Mouse (Mus musculus) embryonic fibroblast, embryonic 13.5 days (primary cell): ENCODE measurements around the gene Camkk2. TPM values are rescaled to one million over a fixed set of nuclear protein-coding genes. Genes with fewer than 3 reads are reported as not detected.

Source experiments
- H3K27ac ChIP-seq: 2 replicates; pipeline ENCODE4 v1.5.1; 2012; ENCODE audit warnings: low read length, control low read depth, inconsistent platforms; ENCODE audit not compliant: insufficient read depth
- H3K4me1 ChIP-seq: 2 replicates; pipeline ENCODE4 v1.6.1; 2011; ENCODE audit warnings: low read length; ENCODE audit not compliant: control insufficient read depth, insufficient read depth
- H3K4me3 ChIP-seq: 2 replicates; pipeline ENCODE4 v1.5.1; 2011; ENCODE audit warnings: mild to moderate bottlenecking, control low read depth, low read length; ENCODE audit not compliant: insufficient read depth
- CTCF ChIP-seq: IDR thresholded peaks from 2 replicates; pipeline ENCODE4 v1.5.1; 2011; ENCODE audit warnings: mild to moderate bottlenecking, control low read depth, low read length, moderate library complexity, borderline replicate concordance; ENCODE audit not compliant: insufficient read depth
- POLR2A ChIP-seq: IDR thresholded peaks from 2 replicates; pipeline ENCODE4 v1.6.1; 2011; ENCODE audit warnings: low read depth, mild to moderate bottlenecking, control low read depth, low read length, moderate library complexity
- polyA plus RNA-seq: library from polyadenylated mRNA; stranded (reverse); fragments of >200 nt; gene quantifications from 2 replicates; pipeline ENCODE4 v1.2.4, GENCODE M21; 2011; ENCODE audit warnings: low read depth; ENCODE audit not compliant: missing spikeins, insufficient read length

Gene Camkk2
- polyA plus RNA-seq, 1 experiment, result 22.7 TPM

GRCm38 (mm10) chr5:122726595-122726994 lies 52.6 kb downstream of the Camkk2 start:
- TF ChIP-seq POLR2A (no peak), CTCF (no peak)
- H3K4me3 ChIP-seq, result no peak overlapping the region

DNA sequence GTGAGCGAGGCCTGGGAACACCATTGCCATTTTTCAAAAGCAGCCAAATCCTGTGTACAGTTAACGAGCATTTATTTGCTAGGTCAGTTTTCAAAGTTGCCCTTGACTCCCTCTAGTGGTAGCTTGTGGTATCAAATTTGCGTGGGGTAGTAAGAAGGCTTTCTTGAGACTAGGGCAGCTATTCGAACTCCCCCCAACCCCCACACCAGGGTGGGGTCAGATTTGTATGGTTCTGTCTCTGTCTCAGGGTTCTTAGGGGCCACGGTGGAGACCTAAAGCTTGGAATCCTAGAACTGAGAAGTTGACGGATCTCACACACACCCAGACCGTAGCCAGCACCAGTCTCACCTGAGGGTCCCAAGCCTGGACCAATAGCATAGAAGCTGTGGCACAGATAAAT lies 53.1 kb downstream of the Camkk2 start:
- H3K27ac ChIP-seq, result no peak overlapping the region
- no peak overlapping the region for H3K4me3 ChIP-seq
- TF ChIP-seq CTCF (no peak), POLR2A (no peak)

More at GRCm38 (mm10) chr5:122726595-122726994, 52.6 kb downstream of the Camkk2 start:
- no peak overlapping the region for H3K27ac ChIP-seq
- no peaks in the 10 kb centered on the region for H3K4me1 ChIP-seq

GRCm38 (mm10) chr5:122725453-122725852 lies 53.8 kb downstream of the Camkk2 start:
- TF ChIP-seq POLR2A, result no peak
- no peak for TF ChIP-seq CTCF
- Histone ChIP-seq H3K4me1 (no peaks in the 10 kb centered on the region), H3K4me3 (no peak overlapping the region), H3K27ac (no peak overlapping the region)

More for the DNA sequence above, 53.1 kb downstream of the Camkk2 start:
- H3K4me1 ChIP-seq, result no peaks in the 10 kb centered on the region

DNA sequence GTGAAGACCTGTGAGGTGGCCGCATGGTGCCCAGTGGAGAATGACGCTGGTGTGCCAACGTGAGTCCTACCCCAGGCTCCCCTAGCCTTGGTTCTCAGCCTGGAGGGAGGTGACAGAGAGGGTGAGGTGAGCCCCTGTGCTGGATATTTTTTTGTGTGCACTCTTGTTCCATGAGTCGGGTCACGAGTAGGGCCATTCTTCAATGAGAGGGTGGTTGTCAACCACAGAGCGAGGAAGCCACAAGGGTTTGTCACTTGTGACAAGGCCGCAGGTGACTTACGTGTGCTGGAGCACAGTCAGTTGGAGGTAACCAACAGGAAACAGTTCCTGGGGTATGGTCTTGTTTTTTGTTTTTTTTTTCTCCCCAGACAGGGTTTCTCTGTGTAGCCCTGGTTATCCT lies 60.0 kb downstream of the Camkk2 start:
- H3K4me1 ChIP-seq, result no peaks in the 10 kb centered on the region
- TF ChIP-seq CTCF, result no peak
- no peak for TF ChIP-seq POLR2A
- H3K4me3 ChIP-seq, result no peak overlapping the region
- no peak overlapping the region for H3K27ac ChIP-seq

GRCm38 (mm10) chr5:122718400-122718799 lies 60.8 kb downstream of the Camkk2 start:
- Histone ChIP-seq H3K27ac (no peak overlapping the region), H3K4me3 (no peak overlapping the region), H3K4me1 (no peaks in the 10 kb centered on the region)
- TF ChIP-seq POLR2A, result no peak
- no peak for TF ChIP-seq CTCF

DNA sequence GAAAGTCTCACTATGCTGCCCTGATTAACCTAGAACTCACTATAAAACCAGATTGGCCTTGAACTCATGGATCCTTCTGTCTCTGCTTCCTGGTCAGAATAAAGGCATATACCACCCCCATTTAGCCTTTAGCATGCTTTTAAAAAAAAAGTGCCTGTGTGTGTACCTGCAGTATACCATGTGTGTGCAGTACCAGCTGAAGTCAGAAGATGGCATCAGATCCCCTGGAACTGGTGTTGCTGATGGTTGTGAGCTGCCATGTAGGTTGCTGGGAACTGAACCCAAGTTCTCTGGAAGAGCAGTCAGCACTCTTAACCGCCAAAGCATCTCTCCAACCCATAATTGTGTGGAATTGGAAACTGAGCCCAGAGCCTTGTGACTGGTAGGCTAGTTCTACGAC lies 62.4 kb downstream of the Camkk2 start:
- H3K4me1 ChIP-seq, result no peaks in the 10 kb centered on the region
- no peak for TF ChIP-seq CTCF
- TF ChIP-seq POLR2A, result no peak
- no peak overlapping the region for H3K4me3 ChIP-seq
- no peak overlapping the region for H3K27ac ChIP-seq

GRCm38 (mm10) chr5:122715723-122716122 lies 63.5 kb downstream of the Camkk2 start:
- no peak overlapping the region for H3K4me3 ChIP-seq
- TF ChIP-seq CTCF, result no peak
- TF ChIP-seq POLR2A, result no peak
- H3K4me1 ChIP-seq, result no peaks in the 10 kb centered on the region
- no peak overlapping the region for H3K27ac ChIP-seq

- TF ChIP-seq POLR2A (no peak), CTCF (no peak)
- H3K4me3 ChIP-seq, result no peak overlapping the region
- no peak overlapping the region for H3K27ac ChIP-seq
- H3K4me1 ChIP-seq, result no peaks in the 10 kb centered on the region; the same call in 1 of the 2 replicates
Measured at GRCm38 (mm10) chr5:122708819-122709218, 70.4 kb downstream of the Camkk2 start.

GRCm38 (mm10) chr5:122707276-122708181 lies 71.7 kb downstream of the Camkk2 start, which contains the start of gene P2rx4:
TSS of gene P2rx4 (plus strand) at chr5:122707544.
- H3K4me3 ChIP-seq, result peak within 1 kb of the TSS; percentile 47
- TF ChIP-seq CTCF, result no peak
- TF ChIP-seq POLR2A, result peak; percentile 71
- H3K27ac ChIP-seq, result peak within 1 kb of the TSS; percentile 42
- no peaks in the 10 kb centered on the region; the same call in 1 of the 2 replicates for H3K4me1 ChIP-seq

GRCm38 (mm10) chr5:122706917-122707275 lies 72.3 kb downstream of the Camkk2 start:
- peak overlapping the region; percentile 47 for H3K4me3 ChIP-seq
- peak overlapping the region; percentile 42 for H3K27ac ChIP-seq
- no peak for TF ChIP-seq CTCF
- no peak for TF ChIP-seq POLR2A
- H3K4me1 ChIP-seq, result no peaks in the 10 kb centered on the region; the same call in 1 of the 2 replicates

DNA sequence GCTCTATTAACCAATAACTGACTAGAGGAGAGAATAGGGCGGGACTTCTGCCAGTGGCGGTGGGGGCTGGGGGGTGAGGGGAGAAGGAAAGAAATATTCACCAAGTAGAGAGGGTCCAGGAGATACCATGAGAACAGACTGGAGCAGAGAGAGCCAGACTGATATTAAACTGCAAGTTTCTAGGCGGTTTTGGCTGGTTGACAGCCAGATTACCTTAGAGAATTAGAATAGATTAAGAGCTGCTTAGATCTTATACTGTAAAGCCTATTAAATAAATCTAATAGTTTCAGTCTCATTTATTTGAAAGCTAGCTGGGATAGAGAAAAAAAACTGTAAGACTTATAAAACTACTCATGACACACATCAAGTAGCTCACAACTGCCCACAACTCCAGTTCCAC lies 74.0 kb downstream of the Camkk2 start:
- TF ChIP-seq CTCF (no peak), POLR2A (no peak)
- H3K4me3 ChIP-seq, result no peak overlapping the region
- no peaks in the 10 kb centered on the region; the same call in 1 of the 2 replicates for H3K4me1 ChIP-seq
- H3K27ac ChIP-seq, result no peak overlapping the region
